Mouse (Mus musculus) hindbrain, embryonic 11.5 days (tissue): Measurements from ENCODE around the gene Mok. TPM values are rescaled to one million over a fixed set of nuclear protein-coding genes. Genes with fewer than 3 reads are reported as not detected.
"Not testable (repeated sequence)": the region's sequence is repeated elsewhere in the genome, so short reads cannot be mapped to it uniquely, and the experiment has no call there.

Source experiments
- ATAC-seq: fragments of 200-750 bp; cut with Nextera tagmentation; 2 replicates; pipeline ENCODE4 v1.8.0; 2017; ENCODE audit warnings: mild to moderate bottlenecking, moderate TSS enrichment, moderate library complexity; ENCODE audit not compliant: low FRiP score
- DNase-seq: peaks from one replicate; pipeline ENCODE4 v3.0.0-alpha.2; 2015; ENCODE audit warnings: low spot score
- H3K27ac ChIP-seq: fragments of 300-500 bp; sonication (generic); 2 replicates; pipeline ENCODE4 v1.5.1; 2014; ENCODE audit warnings: mild to moderate bottlenecking, low read depth, low read length
- H3K27me3 ChIP-seq: fragments of 300-500 bp; sonication (generic); 2 replicates; pipeline ENCODE4 v1.6.1; 2014; ENCODE audit warnings: mild to moderate bottlenecking, low read length, moderate library complexity, mixed read lengths; ENCODE audit not compliant: control insufficient read depth, insufficient read depth
- H3K36me3 ChIP-seq: fragments of 300-500 bp; sonication (generic); 2 replicates; pipeline ENCODE4 v1.6.1; 2014; ENCODE audit warnings: mild to moderate bottlenecking, low read length, moderate library complexity, mixed read lengths; ENCODE audit not compliant: control insufficient read depth, insufficient read depth
- H3K4me1 ChIP-seq: fragments of 300-500 bp; sonication (generic); replicated peaks from 2 replicates; pipeline ENCODE4 v1.6.1; 2014; ENCODE audit warnings: low read length, mixed read lengths; ENCODE audit not compliant: control insufficient read depth, insufficient read depth
- H3K4me2 ChIP-seq: fragments of 300-500 bp; sonication (generic); replicated peaks from 2 replicates; pipeline ENCODE4 v1.6.1; 2014; ENCODE audit warnings: mild to moderate bottlenecking, low read depth, low read length
- H3K4me3 ChIP-seq: fragments of 300-500 bp; sonication (generic); 2 replicates; pipeline ENCODE4 v1.5.1; 2014; ENCODE audit warnings: low read depth, low read length
- H3K9ac ChIP-seq: fragments of 300-500 bp; sonication (generic); 2 replicates; pipeline ENCODE4 v1.6.1; 2014; ENCODE audit warnings: low read depth, low read length
- H3K9me3 ChIP-seq: fragments of 300-500 bp; sonication (generic); 2 replicates; pipeline ENCODE4 v1.6.1; 2016; ENCODE audit warnings: low read length; ENCODE audit not compliant: control insufficient read depth
- WGBS: fragments of 180-500 bp; shearing (Covaris S2); extraction: QIAGEN DNeasy Blood & Tissue Kit; methylation state at CpG from one replicate; pipeline ENCODE4 v1.1.7; 2014; 5-methylcytosine and 5-hydroxymethylcytosine counted together
- polyA plus RNA-seq: library from polyadenylated mRNA; unstranded; fragments of >200 nt; fragmentation: Nextera tagmentation; extraction: Ambion mirVana; gene quantifications from 2 replicates; pipeline ENCODE4 v1.2.1, GENCODE M21; 2014

Mok gene
- polyA plus RNA-seq, 1 experiment from 2014 or later, result 14.4 TPM

GRCm38 (mm10) chr12:110870107-110870506 lies 29.4 kb upstream of the Mok start:
- Histone ChIP-seq H3K27ac (no peak overlapping the region), H3K27me3 (no peaks in the 10 kb centered on the region), H3K9ac (no peak overlapping the region), H3K4me3 (no peak overlapping the region), H3K4me1 (no peaks in the 10 kb centered on the region), H3K9me3 (no peaks in the 10 kb centered on the region), H3K4me2 (no peak overlapping the region), H3K36me3 (no peaks in the 10 kb centered on the region)
- DNase-seq (no peak), ATAC-seq (no peak)
- WGBS, result 92% methylated on average over 4 of the region's 4 CpGs

GRCm38 (mm10) chr12:110865989-110866388 lies 25.2 kb upstream of the Mok start:
- no peak overlapping the region for H3K9ac ChIP-seq
- no peak overlapping the region for H3K4me2 ChIP-seq
- H3K4me3 ChIP-seq, result no peak overlapping the region
- no peaks in the 10 kb centered on the region for H3K4me1 ChIP-seq
- H3K27me3 ChIP-seq, result no peaks in the 10 kb centered on the region
- ATAC-seq, result no peak
- 0 out of 2 replicates have a peak, but pooled peaks cover 3% of the 10 kb centered on the region for H3K36me3 ChIP-seq
- 85% methylated on average over 10 of the region's 10 CpGs for WGBS
- DNase-seq, result no peak
- H3K27ac ChIP-seq, result no peak overlapping the region
- no peaks in the 10 kb centered on the region for H3K9me3 ChIP-seq

DNA sequence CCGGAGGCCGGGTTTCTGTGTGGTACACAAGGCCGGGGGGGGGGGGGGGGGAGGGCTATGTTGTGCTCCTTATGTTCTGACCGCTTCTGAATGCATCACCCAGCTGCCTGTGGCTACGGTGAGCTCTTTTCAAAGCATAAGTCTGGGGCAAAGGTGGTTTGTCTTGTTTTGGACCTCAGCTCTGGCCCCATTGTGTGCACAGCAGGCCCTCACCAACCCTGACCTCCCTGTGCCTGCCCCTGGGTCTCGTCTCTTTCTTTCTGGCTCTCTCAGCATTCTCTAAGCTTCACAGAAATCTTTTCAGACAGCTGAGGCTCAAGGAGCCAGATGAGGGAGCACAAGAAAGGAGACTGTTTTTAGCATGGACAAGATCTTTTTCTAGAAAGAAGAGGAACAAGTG lies 24.8 kb upstream of the Mok start:
- Histone ChIP-seq H3K27me3 (no peaks in the 10 kb centered on the region), H3K4me1 (no peaks in the 10 kb centered on the region), H3K27ac (no peak overlapping the region), H3K4me2 (no peak overlapping the region), H3K9me3 (no peaks in the 10 kb centered on the region), H3K4me3 (no peak overlapping the region), H3K9ac (no peak overlapping the region), H3K36me3 (0 out of 2 replicates have a peak, but pooled peaks cover 3% of the 10 kb centered on the region)
- ATAC-seq (no peak), DNase-seq (no peak)
- 48% methylated on average over 3 of the region's 6 CpGs for WGBS

DNA sequence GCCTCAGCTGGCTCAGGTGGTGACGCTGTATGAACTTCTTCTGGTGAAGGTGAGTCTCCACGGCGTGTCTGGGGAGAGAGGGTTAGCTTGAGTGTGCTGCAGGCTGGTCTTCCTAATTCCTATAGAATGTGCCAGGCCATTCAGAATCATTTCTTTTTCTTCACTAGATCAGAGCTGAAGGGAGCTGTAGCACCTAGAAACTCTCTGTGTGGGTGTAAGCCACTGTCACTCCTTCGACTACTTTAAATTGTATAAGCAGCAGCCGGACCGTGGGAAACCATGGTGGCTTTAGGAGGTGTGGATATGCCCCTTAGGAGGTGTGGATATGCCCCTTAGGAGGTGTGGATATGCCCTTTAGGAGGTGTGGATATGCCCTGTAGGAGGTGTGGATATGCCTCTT lies 23.3 kb upstream of the Mok start:
- Histone ChIP-seq H3K9ac (no peak overlapping the region), H3K36me3 (0 out of 2 replicates have a peak, but pooled peaks cover 3% of the 10 kb centered on the region), H3K9me3 (no peaks in the 10 kb centered on the region), H3K4me1 (no peaks in the 10 kb centered on the region), H3K27me3 (no peaks in the 10 kb centered on the region), H3K4me3 (no peak overlapping the region), H3K4me2 (no peak overlapping the region), H3K27ac (no peak overlapping the region)
- DNase-seq (no peak), ATAC-seq (no peak)
- WGBS, result 91% methylated on average over 6 of the region's 6 CpGs

GRCm38 (mm10) chr12:110861256-110861655 lies 20.5 kb upstream of the Mok start:
- H3K27me3 ChIP-seq, result no peaks in the 10 kb centered on the region
- no peaks in the 10 kb centered on the region for H3K4me1 ChIP-seq
- H3K36me3 ChIP-seq, result 0 out of 2 replicates have a peak, but pooled peaks cover 3% of the 10 kb centered on the region
- DNase-seq (no peak), ATAC-seq (no peak)
- H3K4me3 ChIP-seq, result no peak overlapping the region
- no peak overlapping the region for H3K4me2 ChIP-seq
- H3K27ac ChIP-seq, result no peak overlapping the region
- WGBS, result 63% methylated on average over 7 of the region's 7 CpGs
- H3K9me3 ChIP-seq, result no peaks in the 10 kb centered on the region
- H3K9ac ChIP-seq, result no peak overlapping the region

DNA sequence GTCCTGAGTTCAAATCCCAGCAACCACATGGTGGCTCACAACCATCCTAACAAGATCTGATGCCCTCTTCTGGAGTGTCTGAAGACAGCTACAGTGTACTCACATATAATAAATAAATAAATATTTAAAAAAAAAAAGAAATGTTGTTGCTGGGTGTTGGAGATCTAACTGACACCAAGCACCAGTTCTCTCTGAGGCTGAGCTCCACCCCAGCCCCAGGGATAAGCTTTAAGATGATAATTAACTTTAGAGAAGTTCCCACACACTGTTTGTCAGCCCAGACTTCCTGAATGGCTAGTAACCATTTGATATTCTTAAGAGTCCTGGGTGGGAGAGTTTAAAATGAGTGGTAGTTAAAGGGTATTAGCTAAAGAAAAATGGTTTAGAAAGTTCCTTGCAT lies 19.6 kb upstream of the Mok start:
- H3K4me2 ChIP-seq, result no peak overlapping the region
- DNase-seq (no peak), ATAC-seq (no peak)
- no peak overlapping the region for H3K27ac ChIP-seq
- H3K27me3 ChIP-seq, result no peaks in the 10 kb centered on the region
- no peaks in the 10 kb centered on the region for H3K9me3 ChIP-seq
- H3K36me3 ChIP-seq, result 0 out of 2 replicates have a peak, but pooled peaks cover 3% of the 10 kb centered on the region
- no peak overlapping the region for H3K9ac ChIP-seq
- H3K4me3 ChIP-seq, result no peak overlapping the region
- H3K4me1 ChIP-seq, result no peaks in the 10 kb centered on the region

- not testable (repeated sequence) for H3K27me3 ChIP-seq, ATAC-seq, H3K9me3 ChIP-seq, H3K36me3 ChIP-seq, H3K4me1 ChIP-seq, H3K9ac ChIP-seq, H3K27ac ChIP-seq, H3K4me2 ChIP-seq, H3K4me3 ChIP-seq, DNase-seq
- 96% methylated on average over 15 of the region's 15 CpGs for WGBS
Observed at GRCm38 (mm10) chr12:110858681-110859080, 17.9 kb upstream of the Mok start.

DNA sequence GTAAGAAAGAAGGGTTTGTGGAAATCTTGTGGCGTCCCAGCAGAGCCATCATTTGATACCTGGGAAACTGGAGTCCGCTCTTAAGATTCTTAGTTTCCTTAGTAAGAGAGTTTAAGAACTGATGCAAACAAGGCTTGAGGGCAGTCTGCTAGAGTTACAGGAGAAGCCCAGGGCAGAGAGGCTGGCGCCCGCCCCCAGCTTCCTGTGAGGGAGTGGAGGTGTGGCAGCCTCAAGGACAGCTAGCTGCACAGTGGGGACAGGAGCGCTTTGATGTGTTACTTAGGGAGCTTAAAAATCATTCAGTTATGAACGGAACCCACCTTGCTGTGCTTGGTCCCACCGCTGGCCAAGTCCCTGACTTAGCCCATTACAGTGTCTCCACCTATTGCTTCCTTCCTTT lies 16.5 kb upstream of the Mok start:
- no peak overlapping the region for H3K9ac ChIP-seq
- ATAC-seq, result no peak
- no peaks in the 10 kb centered on the region for H3K9me3 ChIP-seq
- H3K27me3 ChIP-seq, result no peaks in the 10 kb centered on the region
- no peak overlapping the region for H3K4me2 ChIP-seq
- 83% methylated on average over 7 of the region's 7 CpGs for WGBS
- H3K4me1 ChIP-seq, result no peaks in the 10 kb centered on the region
- H3K4me3 ChIP-seq, result no peak overlapping the region
- H3K27ac ChIP-seq, result no peak overlapping the region
- no peak for DNase-seq
- H3K36me3 ChIP-seq, result no peaks in the 10 kb centered on the region

GRCm38 (mm10) chr12:110854786-110855737 lies 14.3 kb upstream of the Mok start:
- H3K9me3 ChIP-seq, result no peaks in the 10 kb centered on the region
- H3K9ac ChIP-seq, result no peak overlapping the region
- no peak overlapping the region for H3K4me2 ChIP-seq
- H3K36me3 ChIP-seq, result no peaks in the 10 kb centered on the region
- WGBS, result 89% methylated on average over 32 of the region's 32 CpGs
- DNase-seq (no peak), ATAC-seq (no peak)
- no peaks in the 10 kb centered on the region for H3K4me1 ChIP-seq
- H3K27ac ChIP-seq, result no peak overlapping the region
- no peak overlapping the region for H3K4me3 ChIP-seq
- H3K27me3 ChIP-seq, result no peaks in the 10 kb centered on the region
